Mouse (Mus musculus): ENCODE results near the gene Serpinb6d.

Gene Serpinb6d

GRCm38 (mm10) chr13:33661105-33661504 is at the start of gene Serpinb6d:
Serpinb6d (plus strand) TSS chr13:33661405.
- DNase-seq (ENCODE audit: low spot score) = no peak

- no peak for DNase-seq (ENCODE audit: low spot score)
Measured at GRCm38 (mm10) chr13:33622921-33623320, 38.3 kb upstream of the Serpinb6d start.

- DNase-seq (ENCODE audit: low spot score) = no peak
Measured at GRCm38 (mm10) chr13:33642540-33642939, 18.7 kb upstream of the Serpinb6d start.

- DNase-seq (ENCODE audit: low spot score) = no peak
Measured at GRCm38 (mm10) chr13:33662550-33662949, 1.3 kb downstream of the Serpinb6d start.

GRCm38 (mm10) chr13:33720296-33720695 is 59.1 kb downstream of the Serpinb6d start:
- no peak for DNase-seq (ENCODE audit: low spot score)
